Mouse (Mus musculus) frontal cortex, adult 2 months (tissue): ENCODE data around the gene Gm20388. TPM values are rescaled to one million over a fixed set of nuclear protein-coding genes. Genes with fewer than 3 reads are reported as not detected.

ENCODE experiments used
- DNase-seq, 2 experiments: peaks; one replicate each; pipeline ENCODE4 v3.0.0; 2022; ENCODE audit warnings: low spot score in 1 of 2; ENCODE audit errors: extremely low spot score in 1 of 2
- polyA plus RNA-seq: library from polyadenylated mRNA; depleted of rRNA; stranded (reverse); fragments of >200 nt; gene quantifications from 2 replicates; pipeline ENCODE4 v1.2.3, GENCODE M21; 2012

The Gm20388 gene
- polyA plus RNA-seq, 1 experiment, result 22.2 TPM

DNA sequence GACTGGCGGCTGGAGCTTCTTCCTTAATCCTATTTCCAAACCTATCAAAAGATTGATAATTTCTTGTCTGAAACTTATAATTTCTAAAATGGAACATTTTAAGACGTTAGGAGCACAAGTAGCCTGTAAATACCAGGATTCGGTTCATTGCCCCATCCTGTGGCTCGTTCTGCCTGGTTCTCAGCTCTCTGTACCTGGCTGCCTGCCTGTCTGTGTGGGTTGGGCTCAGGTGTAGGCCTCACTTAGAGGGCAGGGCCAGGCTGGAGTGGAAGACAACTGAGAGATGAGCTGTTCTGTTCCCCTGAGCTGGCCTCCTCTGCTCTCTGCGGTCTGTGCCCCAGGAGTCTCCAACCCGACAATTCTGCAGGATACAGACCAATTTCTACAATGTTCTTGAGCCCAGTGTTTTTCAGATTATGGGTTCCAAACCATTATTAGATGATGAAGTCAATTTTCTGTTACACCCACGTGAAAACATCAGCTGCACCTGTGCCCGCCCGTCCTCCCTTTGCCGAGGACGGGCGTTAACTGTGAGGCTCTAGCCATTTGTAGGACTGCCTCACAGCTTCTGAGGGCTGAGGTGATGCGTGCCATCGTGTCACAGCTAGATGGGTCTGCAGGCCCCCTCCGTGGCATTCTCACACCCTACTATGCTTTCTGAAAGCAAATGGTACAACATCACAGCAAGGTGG is 4392.7 kb downstream of the Gm20388 start:
- no peak for DNase-seq

DNA sequence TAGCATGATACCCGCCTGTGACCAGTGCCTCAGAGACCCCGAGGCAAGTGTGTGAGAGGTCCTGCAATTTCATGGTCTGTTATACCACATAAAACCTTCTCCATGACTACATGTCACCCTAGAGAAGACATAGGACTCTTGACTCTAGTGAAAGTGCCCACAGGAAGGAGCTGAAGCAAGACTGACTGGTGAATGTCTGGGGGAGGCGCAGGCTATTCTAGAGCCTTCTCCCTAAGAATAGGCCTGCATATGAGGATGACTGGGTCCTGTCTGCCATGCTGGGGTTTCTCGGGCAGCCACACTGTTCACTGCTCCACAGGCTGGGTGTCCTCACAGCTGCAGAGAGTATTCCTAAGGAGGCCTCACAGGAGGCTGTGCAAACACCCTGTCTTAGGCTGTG is 4393.5 kb downstream of the Gm20388 start:
- DNase-seq, result no peak

DNA sequence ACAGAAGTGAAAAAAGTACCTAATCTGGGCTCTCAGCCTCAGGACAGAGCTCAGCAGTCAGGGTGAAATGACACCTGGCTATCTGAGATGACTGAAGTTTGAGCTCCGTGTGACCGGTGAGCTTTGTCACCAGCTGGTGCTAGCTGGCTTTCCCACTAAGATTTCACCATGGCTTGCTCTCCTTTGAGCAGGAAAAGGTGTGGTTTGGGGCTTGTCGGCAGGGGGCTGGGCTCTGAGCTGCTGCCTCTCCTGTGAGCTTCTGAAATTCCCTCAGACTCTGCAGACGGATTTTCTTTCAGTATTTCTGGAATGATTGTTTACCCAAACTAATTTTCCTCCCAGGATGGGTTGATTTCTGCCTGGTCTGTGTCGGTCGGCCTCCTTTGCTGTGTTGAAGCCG is 4395.9 kb downstream of the Gm20388 start:
- DNase-seq, result no peak

DNA sequence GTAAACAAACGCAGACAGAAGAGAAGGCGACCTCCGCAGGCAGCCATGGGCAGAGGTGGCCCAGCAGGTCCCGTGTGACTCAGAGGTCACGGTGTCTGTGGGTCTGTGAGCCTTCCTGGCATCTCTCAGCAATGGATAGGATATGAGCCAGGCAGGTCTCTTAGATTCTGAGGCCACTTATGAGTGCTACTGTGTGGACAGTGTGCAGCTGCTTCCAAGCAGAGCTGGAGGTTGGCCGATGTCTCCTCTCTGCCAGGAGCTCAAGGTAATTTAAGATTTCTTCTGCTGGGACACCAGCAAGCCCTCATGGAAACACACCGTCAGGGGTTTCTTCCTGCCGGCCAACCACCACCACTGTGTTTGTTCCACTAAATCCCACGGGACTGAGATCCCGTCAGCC is 4397.1 kb downstream of the Gm20388 start:
- DNase-seq, result no peak

DNA sequence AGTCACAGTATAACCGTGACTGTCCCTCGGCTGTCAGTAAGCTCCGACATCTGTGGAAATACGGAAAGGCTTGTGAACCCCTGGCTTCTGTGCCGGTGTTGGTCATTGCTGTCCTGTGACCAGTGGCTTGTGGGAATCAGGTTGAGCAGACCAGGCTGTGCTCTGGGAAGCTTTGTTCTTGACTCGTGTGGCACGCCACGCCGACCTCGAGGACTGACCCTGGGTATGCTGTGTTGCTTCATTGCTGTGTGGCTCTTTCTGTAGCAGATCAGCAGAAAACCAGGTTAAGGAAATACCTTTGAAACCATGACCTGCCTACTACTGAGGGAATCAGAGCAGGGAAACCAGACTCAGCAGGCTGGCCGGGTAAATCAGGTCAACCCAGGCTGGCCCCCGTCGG is 4399.9 kb downstream of the Gm20388 start:
- DNase-seq, result no peak

DNA sequence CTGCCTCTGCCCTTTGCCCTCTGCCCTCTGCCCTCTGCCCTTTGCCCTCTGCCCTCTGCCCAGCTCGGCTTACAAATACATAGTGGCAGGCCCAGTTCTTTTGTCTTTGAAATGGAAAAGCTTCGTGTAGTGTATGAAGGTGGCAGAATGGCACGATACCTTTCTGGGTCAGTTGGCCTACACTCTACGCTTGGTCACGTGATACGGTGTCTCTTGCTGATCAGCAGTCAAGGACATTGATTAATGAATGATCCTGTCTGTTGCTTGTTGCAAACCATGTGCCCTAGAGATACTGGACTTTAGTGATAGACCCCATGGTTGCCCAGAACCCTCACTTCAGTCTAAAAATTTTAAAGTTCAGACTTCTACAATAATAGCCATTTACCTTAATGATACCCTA is 4400.5 kb downstream of the Gm20388 start:
- DNase-seq, result no peak

DNA sequence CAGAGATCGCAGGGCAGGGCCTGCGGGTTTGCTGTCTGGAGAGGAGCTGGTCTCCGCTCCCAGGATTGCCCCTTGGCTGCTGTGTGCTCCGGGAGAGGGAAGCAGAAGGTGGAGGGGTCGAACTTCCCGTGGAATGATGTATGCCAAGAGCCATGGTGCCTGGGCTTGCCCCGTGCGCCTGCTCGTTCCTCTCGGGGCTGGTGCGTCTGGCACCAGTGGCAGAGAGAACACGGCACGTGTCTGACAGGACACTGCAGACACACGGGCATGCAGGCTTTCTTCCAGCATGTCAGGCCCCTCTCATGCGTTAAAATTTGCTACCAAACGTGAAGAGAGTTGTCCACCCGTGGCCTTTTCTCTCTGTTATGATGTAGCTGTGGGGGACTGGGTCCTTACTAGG is 4401.1 kb downstream of the Gm20388 start:
- DNase-seq, result no peak

DNA sequence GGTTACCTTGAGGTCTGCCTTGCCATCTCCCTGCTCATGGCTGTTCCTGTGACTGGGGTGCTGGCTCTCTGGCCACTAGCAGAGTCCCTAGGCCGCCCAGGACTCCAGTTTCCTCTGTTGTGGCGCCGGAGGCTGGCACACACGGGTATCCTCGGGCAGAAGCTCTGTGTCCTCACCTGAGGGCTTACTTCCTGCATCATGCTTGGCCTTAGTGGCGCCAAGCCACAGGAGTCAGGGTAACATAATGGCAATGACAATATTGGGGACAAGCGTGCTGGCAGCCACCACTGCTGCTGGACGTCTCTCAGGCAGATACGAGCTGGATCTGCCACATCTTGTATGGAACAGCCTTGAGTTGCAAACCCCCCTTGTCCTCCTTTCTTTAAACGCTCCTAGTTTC is 4401.6 kb downstream of the Gm20388 start:
- no peak for DNase-seq

DNA sequence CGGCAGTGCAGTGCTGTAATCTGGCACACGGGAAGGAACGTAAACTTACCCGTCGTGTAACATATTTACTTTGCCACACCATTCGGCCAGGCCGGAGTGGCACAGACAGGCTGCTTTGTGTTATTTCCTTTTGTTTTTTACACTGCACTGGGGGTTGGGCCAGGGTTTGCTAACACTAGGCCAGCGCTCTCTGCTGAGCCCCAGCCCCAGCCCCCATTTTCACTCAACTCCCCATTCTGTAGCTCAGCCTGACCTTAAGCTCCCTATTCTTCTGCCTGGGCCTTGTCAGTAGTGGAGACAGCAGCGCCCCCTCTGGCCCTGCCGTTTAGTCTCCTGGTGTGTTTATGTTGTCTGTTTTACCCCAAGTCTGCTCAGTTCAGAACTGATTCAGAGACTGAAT is 4404.2 kb downstream of the Gm20388 start:
- DNase-seq, result no peak

DNA sequence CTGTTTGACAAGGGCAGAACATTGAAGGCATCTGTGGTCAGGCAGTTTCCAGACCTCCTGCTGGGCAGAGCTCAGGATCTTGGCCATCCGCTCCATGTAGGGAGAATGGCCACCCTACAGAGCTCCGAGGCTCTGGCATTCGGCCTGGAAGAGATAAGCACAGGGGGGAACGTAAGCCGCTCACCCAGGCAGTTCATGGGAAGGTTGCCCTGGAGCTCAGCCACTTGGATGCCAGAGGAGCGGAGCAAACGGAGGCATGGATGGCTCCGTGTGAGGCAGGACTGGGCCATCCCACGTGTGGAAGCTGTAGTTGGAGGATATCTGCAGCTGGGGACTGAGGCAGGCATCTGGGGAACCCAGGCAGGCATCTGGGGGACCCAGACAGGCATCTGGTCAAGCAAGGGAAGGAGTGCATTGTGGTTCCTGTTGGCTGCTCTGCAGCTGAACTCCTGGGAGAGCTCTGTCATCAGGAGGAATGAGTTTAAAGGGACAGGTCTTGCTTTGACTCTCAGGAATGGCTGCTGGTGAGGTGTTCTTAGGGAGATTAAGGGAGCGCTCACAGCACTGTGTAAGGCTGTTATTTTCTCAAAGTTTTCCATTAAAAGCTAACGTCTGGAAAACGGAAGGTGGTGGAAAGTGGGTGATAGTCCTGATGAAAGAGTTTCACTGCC is 4406.0 kb downstream of the Gm20388 start:
- no peak for DNase-seq

DNA sequence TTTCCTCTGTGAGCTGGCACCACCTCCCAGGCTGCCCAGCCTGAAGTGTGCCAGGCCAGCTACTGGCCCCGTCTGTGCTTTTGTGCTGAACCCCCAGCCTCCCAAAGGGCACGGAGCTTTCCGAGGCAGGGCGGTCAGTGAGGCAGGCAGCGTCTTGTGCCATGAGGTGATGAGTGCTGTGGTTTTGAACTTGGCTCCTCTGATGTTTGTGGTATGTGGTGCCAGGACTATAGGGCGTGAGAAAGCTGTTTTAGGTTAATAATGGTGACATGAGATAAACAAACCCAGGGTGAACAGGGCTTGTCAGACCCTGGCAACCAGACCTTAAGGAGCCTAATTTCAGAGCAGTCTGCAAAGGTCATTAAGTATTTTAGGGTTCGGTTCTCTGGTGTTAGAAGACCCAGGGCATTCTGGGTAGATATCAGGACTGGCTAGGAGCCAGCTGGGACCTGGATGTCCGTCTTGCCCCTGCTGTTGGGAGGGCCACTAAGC is 4406.6 kb downstream of the Gm20388 start:
- no peak for DNase-seq

DNA sequence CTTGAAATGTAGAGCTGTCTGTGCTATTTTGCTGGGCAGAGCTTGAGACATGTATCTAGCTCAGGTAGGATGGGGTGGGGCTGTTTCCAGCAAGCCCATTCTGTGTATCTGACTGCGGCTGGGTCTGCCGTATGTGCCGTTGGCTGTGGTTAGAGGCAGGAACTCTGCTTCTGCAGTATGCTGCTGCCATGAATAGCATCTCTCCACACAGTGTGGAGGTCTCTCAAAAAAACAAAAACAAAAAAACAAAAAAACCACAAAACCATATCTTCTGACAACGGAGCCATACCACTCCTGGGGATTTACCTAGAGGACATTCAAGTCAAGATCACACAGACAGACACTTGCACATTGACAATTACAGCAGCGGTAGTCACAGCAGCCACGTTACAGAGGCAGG is 4407.2 kb downstream of the Gm20388 start:
- no peak for DNase-seq

DNA sequence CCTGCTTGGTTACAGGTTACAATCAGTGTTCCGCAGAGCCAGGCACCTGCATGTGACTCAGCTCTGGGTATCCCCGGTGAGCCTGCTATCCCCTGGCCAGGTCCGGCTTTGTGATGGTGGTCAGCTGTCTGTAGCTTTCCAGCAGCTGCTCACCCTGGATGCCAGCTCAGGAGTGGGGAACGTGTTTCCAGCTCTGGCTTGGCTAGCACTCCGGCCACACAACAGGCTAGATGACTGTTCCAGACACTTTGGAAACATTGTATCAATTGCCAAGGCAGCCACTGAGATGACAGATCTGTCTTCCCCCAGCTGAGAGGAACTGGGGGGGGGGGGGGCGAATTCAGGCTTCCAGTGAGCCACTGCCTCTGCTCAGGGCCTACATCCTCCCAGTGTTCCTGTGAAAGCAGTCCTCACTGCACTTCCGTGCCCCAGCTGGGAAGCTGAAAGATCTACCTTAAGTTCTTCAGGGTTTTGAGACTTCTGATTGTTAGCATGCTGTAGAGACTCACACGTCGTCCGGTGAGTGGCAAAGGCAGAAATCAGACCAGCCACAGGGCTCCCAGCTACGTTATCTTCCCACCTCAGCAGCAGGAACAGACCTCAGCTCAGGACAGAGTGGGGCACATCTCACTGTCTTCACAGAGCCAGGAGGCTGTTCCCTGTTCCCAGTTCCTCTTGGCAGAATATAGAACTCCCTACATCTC is 4408.1 kb downstream of the Gm20388 start:
- peak in 1 of 2 experiments; percentile 30 for DNase-seq

DNA sequence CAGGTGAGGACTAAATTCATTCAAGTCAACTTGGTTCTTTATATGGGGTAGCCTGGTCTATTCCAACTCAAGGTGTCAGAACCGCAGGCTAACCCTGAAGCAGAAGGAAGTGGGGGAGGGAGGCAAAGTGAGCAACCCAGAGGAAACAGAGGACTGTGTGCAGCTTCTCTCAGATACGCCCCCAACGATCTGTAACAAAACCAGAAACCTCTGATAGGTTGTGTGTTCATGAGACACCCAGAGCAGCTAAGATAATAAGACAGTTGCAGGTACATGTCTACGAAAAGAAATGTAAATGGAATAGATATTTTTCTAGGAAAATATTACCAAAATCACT is 4408.6 kb downstream of the Gm20388 start:
- DNase-seq, result no peak

DNA sequence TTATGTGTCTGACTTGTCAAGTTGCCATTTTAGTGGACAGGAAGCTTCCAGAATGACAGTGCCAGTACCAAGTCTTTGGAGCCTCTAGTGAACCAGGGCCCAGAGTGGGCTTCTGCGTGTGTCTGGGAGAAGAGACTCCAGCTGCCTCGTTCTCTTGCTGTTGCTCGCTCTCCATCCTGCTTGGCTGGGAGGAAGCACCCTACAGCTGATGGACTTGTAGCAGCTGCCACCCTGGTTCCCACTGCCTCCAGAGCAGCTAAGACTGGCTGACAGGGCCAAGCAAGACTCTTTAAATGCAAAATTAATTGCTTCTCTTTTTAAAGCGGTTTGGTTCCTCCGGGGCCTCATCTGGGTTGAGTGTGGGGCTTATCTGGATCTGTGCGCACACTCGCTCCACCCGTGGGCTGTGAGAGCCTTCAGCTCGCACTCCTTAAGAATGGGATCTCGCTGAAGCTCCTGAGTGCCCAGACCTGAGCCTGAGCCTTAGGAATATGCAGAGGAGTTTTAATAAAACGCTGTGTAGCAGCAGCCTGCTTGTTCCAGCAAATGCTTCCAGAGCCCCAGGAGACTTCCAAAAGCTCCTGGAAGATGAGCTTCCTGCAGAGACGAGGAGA is 4410.7 kb downstream of the Gm20388 start:
- DNase-seq, result peak in 1 of 2 experiments; percentile 36

DNA sequence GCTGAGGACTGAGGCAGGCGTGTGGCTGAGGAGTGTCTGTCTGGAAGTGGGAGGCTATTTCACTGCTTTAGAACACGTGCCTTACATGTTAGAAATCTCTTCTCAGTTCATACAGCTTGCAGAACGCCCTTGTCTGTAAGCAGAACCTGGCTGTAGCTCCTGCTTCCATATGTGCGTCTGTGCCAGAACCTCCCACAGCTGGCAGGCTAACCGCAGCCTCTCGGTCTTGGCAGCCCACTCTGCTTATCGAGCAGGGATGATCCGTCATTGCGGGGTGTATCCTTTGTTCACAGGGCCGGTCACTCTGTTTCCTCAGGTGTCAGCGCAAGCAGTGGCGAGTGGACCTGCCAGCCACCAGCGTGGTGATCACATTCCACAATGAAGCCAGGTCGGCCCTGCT is 4412.7 kb downstream of the Gm20388 start:
- peak; percentile 22 to 71 for DNase-seq

DNA sequence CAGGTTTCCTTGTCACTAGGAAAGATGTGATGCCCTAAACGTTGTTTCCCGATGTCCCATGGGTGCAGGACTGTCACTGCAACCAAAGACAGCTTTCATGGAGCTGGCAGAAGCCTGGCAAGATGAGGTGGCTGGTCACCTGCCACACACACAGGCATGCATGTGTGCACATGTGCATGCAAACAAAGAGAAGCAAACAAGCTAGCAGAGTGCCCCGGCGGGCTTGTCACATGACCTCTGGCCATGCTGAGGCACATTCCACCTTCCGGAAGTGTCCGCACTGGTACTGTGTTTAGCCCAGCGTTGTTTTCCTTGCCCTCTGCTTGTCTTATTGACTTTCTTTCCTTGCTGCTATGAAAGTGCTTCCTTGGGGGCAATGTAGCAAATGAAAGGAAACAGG is 4417.6 kb downstream of the Gm20388 start:
- no peak for DNase-seq

DNA sequence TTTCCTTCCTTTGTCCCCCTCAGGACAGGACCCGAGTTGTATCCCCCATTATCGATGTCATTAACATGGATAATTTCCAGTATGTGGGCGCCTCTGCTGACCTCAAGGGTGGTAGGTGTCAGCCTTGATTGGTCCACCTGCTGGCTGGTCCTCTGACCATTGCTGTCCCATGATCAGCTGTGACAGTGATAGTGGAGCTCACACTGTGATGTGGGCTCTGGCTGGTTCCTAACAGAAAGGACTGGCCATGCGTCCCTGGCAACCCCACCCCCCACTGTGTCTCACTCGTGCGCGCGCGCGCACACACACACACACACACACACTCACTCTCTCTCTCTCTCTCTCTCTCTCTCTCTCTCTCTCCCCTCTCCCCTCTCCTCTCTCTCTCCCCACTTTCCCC is 4419.0 kb downstream of the Gm20388 start:
- no peak for DNase-seq

DNA sequence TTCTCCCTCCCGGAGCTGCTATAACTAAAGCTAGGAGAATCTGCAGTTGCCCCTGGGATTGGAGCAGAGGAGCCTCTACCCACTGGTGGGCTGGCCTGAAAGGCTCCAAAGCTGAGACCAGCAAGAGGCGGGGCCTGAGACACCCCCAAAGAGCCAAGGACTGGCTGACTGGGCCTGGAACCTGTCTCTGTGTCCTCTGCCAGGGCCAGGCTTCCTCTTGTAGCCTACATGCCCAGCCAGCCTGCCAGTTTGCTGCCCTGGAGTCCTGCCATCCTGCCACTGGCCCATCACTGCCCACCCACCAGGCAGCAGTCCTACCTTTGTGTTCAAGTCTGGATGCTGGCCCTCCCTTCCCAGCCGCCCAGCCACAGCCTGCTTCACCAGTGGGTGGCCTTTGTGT is 4419.8 kb downstream of the Gm20388 start:
- DNase-seq, result peak in 1 of 2 experiments; percentile 34

DNA sequence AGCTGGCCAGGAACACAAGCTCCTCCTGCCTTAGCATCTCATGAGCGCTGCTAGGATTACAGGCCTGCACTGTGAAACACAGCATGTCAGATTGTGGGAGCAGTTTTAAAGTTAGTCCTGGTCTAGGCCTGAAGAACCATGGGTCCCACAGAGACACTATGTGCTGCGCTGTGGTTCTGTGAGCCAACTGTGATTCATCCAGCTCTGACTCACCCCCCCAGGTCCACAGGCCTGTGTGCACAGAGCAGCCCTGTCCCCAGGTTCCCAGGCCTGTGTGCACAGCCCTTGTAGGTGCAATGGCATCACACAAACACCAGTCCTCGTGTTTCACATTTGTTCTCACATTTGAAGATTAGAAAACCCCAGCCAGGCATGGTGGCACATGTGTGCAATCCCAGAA is 4420.5 kb downstream of the Gm20388 start:
- DNase-seq, result no peak

DNA sequence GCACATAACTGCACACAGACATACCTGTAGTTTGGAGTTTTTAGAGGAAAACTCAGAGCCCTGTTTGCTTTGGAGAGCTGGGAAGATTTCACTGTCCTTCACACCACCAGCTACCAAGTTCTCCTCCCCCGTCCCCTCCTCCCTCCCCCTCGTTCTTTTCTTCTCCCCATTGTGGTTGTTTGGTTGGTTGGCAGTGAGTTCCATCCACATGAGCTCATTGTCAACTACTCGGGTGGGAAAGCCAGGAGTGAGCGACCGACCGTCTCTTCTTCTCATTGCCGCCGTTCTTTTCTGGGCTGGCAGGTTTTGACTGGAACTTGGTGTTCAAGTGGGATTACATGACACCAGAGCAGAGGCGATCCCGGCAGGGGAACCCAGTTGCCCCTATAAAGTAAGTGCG is 4421.1 kb downstream of the Gm20388 start:
- no peak for DNase-seq
